Mouse (Mus musculus) bone marrow, adult 2 months (tissue): ENCODE data around the gene Msh6. TPM values are rescaled to one million over a fixed set of nuclear protein-coding genes. Genes with fewer than 3 reads are reported as not detected.
A peak's percentile ranks its signal among the peaks of the same experiment; 100 is the strongest.
"Not testable (repeated sequence)": the region's sequence is repeated elsewhere in the genome, so short reads cannot be mapped to it uniquely, and the experiment has no call there.

Source experiments
- H3K27ac ChIP-seq: fragments of 200-500 bp; 2 replicates; pipeline ENCODE4 v1.5.1; 2012; ENCODE audit warnings: low read depth, mild to moderate bottlenecking, control low read depth, inconsistent platforms, low read length; ENCODE audit not compliant: control insufficient read depth, poor library complexity, insufficient read depth
- H3K4me1 ChIP-seq: fragments of 200-500 bp; 2 replicates; pipeline ENCODE4 v1.6.1; 2011; ENCODE audit warnings: low read length; ENCODE audit not compliant: control insufficient read depth, insufficient read depth
- H3K4me3 ChIP-seq: fragments of 200-500 bp; replicated peaks from 2 replicates; pipeline ENCODE3; 2011; ENCODE audit warnings: mild to moderate bottlenecking, low read depth, low read length, control low read depth; ENCODE audit not compliant: control insufficient read depth
- CTCF ChIP-seq: fragments of 200-500 bp; IDR thresholded peaks from 2 replicates; pipeline ENCODE4 v1.5.1; 2011; ENCODE audit warnings: low read length, control low read depth; ENCODE audit not compliant: control insufficient read depth, insufficient read depth
- POLR2A ChIP-seq: fragments of 200-500 bp; IDR thresholded peaks from 2 replicates; pipeline ENCODE4 v1.6.1; 2011; ENCODE audit warnings: low read depth, mild to moderate bottlenecking, control low read depth, low read length, borderline replicate concordance; ENCODE audit not compliant: control insufficient read depth
- WGBS: fragments of 180-500 bp; shearing (Covaris S2); methylation state at CpG from one replicate; pipeline ENCODE4 v1.1.7; 2018; 5-methylcytosine and 5-hydroxymethylcytosine counted together
- polyA plus RNA-seq: library from polyadenylated mRNA; stranded (reverse); fragments of >200 nt; gene quantifications from 2 replicates; pipeline ENCODE4 v1.2.4, GENCODE M21; 2011; ENCODE audit warnings: low replicate concordance; ENCODE audit not compliant: missing spikeins, insufficient read depth, insufficient read length

Gene Msh6
- polyA plus RNA-seq, 1 experiment: 61.3 TPM

GRCm38 (mm10) chr17:87963081-87964075 lies 11.5 kb upstream of the Msh6 start:
- Histone ChIP-seq H3K27ac (no peak overlapping the region), H3K4me3 (no peak overlapping the region), H3K4me1 (no peaks in the 10 kb centered on the region)
- no peak for TF ChIP-seq CTCF
- TF ChIP-seq POLR2A: no peak
- 80% methylated on average over 14 of the region's 14 CpGs for WGBS

GRCm38 (mm10) chr17:87968483-87968926 lies 6.4 kb upstream of the Msh6 start:
- H3K4me3 ChIP-seq, H3K4me1 ChIP-seq, H3K27ac ChIP-seq: not testable (repeated sequence)
- 67% methylated on average over 7 of the region's 8 CpGs for WGBS

- peak overlapping the region; percentile 72 for H3K27ac ChIP-seq
- WGBS: 54% methylated on average over 15 of the region's 15 CpGs
Observed at GRCm38 (mm10) chr17:87971696-87972591, 2.9 kb upstream of the Msh6 start.

GRCm38 (mm10) chr17:87972856-87973255 lies 2.0 kb upstream of the Msh6 start:
- TF ChIP-seq CTCF (no peak), POLR2A (no peak)
- no peak overlapping the region for H3K27ac ChIP-seq
- H3K4me1 ChIP-seq: peaks cover 2% of the 10 kb centered on the region
- 80% methylated on average over 5 of the region's 5 CpGs for WGBS
- no peak overlapping the region for H3K4me3 ChIP-seq

More at GRCm38 (mm10) chr17:87971696-87972591, 2.9 kb upstream of the Msh6 start:
- not testable (repeated sequence) for H3K4me3 ChIP-seq, H3K4me1 ChIP-seq

- H3K4me1 ChIP-seq: peaks cover 3% of the 10 kb centered on the region
- H3K4me3 ChIP-seq: no peak overlapping the region
- TF ChIP-seq CTCF: no peak
- no peak for TF ChIP-seq POLR2A
- no peak overlapping the region for H3K27ac ChIP-seq
- 86% methylated on average over 10 of the region's 10 CpGs for WGBS
Observed at GRCm38 (mm10) chr17:87973261-87974167, 1.3 kb upstream of the Msh6 start.

- H3K4me1 ChIP-seq: peaks cover 3% of the 10 kb centered on the region
- H3K27ac ChIP-seq: peak overlapping the region; percentile 88
- TF ChIP-seq POLR2A (peak; percentile 18; the same call in 1 of the 2 replicates), CTCF (no peak)
- under 1% methylated on average over 63 of the region's 68 CpGs for WGBS
- peak overlapping the region; percentile 97 for H3K4me3 ChIP-seq
Observed at GRCm38 (mm10) chr17:87975229-87975853, 479 bp downstream of the Msh6 start.

- Histone ChIP-seq H3K27ac (no peak overlapping the region), H3K4me1 (peaks cover 3% of the 10 kb centered on the region), H3K4me3 (peak overlapping the region; percentile 97)
- TF ChIP-seq CTCF: no peak
- TF ChIP-seq POLR2A: no peak
- WGBS: 55% methylated on average over 9 of the region's 9 CpGs
Observed at GRCm38 (mm10) chr17:87976154-87976806, 1.4 kb downstream of the Msh6 start.

GRCm38 (mm10) chr17:87976927-87977326 lies 2.1 kb downstream of the Msh6 start:
- H3K4me1 ChIP-seq, H3K4me3 ChIP-seq, H3K27ac ChIP-seq: not testable (repeated sequence)
- WGBS: 66% methylated on average over 4 of the region's 4 CpGs

- 65% methylated on average over 1 of the region's 1 CpGs for WGBS
- H3K4me3 ChIP-seq, H3K27ac ChIP-seq, H3K4me1 ChIP-seq: not testable (repeated sequence)
Observed at GRCm38 (mm10) chr17:87979696-87980095, 4.8 kb downstream of the Msh6 start.
